Mouse (Mus musculus): ENCODE data around the gene Hps1. TPM values are rescaled to one million over a fixed set of nuclear protein-coding genes. Genes with fewer than 3 reads are reported as not detected.

Hps1 gene
- polyA plus RNA-seq, 1 experiment: 13.8 TPM

- H3K4me3 ChIP-seq (replicated peaks; ENCODE audit: insufficient read depth, low read depth, low read length): no peak overlapping the region
- TF ChIP-seq POLR2A (IDR thresholded peaks at IDR 0.05; ENCODE audit: borderline replicate concordance, insufficient read depth, low read length) (no peak), CTCF (IDR thresholded peaks at IDR 0.05; ENCODE audit: borderline replicate concordance, insufficient read depth, low read depth, low read length) (peak; percentile 18; the same call in 1 of the 2 replicates)
- DNase-seq: no peak
- no peaks in the 10 kb centered on the region for H3K4me1 ChIP-seq (ENCODE audit: control insufficient read depth, insufficient read depth, low read length)
- WGBS: 100% methylated on average over 1 of the region's 1 CpGs
- no peak overlapping the region for H3K27ac ChIP-seq (ENCODE audit: insufficient read depth, low read length)
- no peaks in the 10 kb centered on the region for H3K27me3 ChIP-seq (ENCODE audit: control insufficient read depth, insufficient read depth, low read length)
These were observed 3.0 kb downstream of the Hps1 start for GRCm38 (mm10) chr19:42776813-42777212.

GRCm38 (mm10) chr19:42770141-42770872 lies 9.5 kb downstream of the Hps1 start:
- DNase-seq: no peak
- Histone ChIP-seq H3K4me3 (replicated peaks; ENCODE audit: insufficient read depth, low read depth, low read length) (no peak overlapping the region), H3K4me1 (ENCODE audit: control insufficient read depth, insufficient read depth, low read length) (no peaks in the 10 kb centered on the region), H3K27me3 (ENCODE audit: control insufficient read depth, insufficient read depth, low read length) (no peaks in the 10 kb centered on the region), H3K27ac (ENCODE audit: insufficient read depth, low read length) (no peak overlapping the region)
- TF ChIP-seq CTCF (IDR thresholded peaks at IDR 0.05; ENCODE audit: borderline replicate concordance, insufficient read depth, low read depth, low read length): no peak
- no peak for TF ChIP-seq POLR2A (IDR thresholded peaks at IDR 0.05; ENCODE audit: borderline replicate concordance, insufficient read depth, low read length)
- 73% methylated on average over 23 of the region's 23 CpGs for WGBS

- TF ChIP-seq POLR2A (IDR thresholded peaks at IDR 0.05; ENCODE audit: borderline replicate concordance, insufficient read depth, low read length) (no peak), CTCF (IDR thresholded peaks at IDR 0.05; ENCODE audit: borderline replicate concordance, insufficient read depth, low read depth, low read length) (no peak)
- H3K27me3 ChIP-seq (ENCODE audit: control insufficient read depth, insufficient read depth, low read length): no peaks in the 10 kb centered on the region
- no peak overlapping the region for H3K4me3 ChIP-seq (replicated peaks; ENCODE audit: insufficient read depth, low read depth, low read length)
- DNase-seq: no peak
- no peak overlapping the region for H3K27ac ChIP-seq (ENCODE audit: insufficient read depth, low read length)
- H3K4me1 ChIP-seq (ENCODE audit: control insufficient read depth, insufficient read depth, low read length): no peaks in the 10 kb centered on the region
- WGBS: 91% methylated on average over 10 of the region's 10 CpGs
These were observed 10.1 kb downstream of the Hps1 start for GRCm38 (mm10) chr19:42769648-42770047.

GRCm38 (mm10) chr19:42767361-42767760 lies 12.4 kb downstream of the Hps1 start:
- Histone ChIP-seq H3K27ac (ENCODE audit: insufficient read depth, low read length) (no peak overlapping the region), H3K4me1 (ENCODE audit: control insufficient read depth, insufficient read depth, low read length) (no peaks in the 10 kb centered on the region), H3K27me3 (ENCODE audit: control insufficient read depth, insufficient read depth, low read length) (no peaks in the 10 kb centered on the region), H3K4me3 (replicated peaks; ENCODE audit: insufficient read depth, low read depth, low read length) (no peak overlapping the region)
- DNase-seq: no peak
- 66% methylated on average over 8 of the region's 8 CpGs for WGBS
- no peak for TF ChIP-seq CTCF (IDR thresholded peaks at IDR 0.05; ENCODE audit: borderline replicate concordance, insufficient read depth, low read depth, low read length)
- no peak for TF ChIP-seq POLR2A (IDR thresholded peaks at IDR 0.05; ENCODE audit: borderline replicate concordance, insufficient read depth, low read length)

- no peaks in the 10 kb centered on the region for H3K27me3 ChIP-seq (ENCODE audit: control insufficient read depth, insufficient read depth, low read length)
- no peak for DNase-seq
- no peaks in the 10 kb centered on the region for H3K4me1 ChIP-seq (ENCODE audit: control insufficient read depth, insufficient read depth, low read length)
- no peak overlapping the region for H3K27ac ChIP-seq (ENCODE audit: insufficient read depth, low read length)
- WGBS: 93% methylated on average over 10 of the region's 10 CpGs
- no peak overlapping the region for H3K4me3 ChIP-seq (replicated peaks; ENCODE audit: insufficient read depth, low read depth, low read length)
- TF ChIP-seq CTCF (IDR thresholded peaks at IDR 0.05; ENCODE audit: borderline replicate concordance, insufficient read depth, low read depth, low read length) (no peak), POLR2A (IDR thresholded peaks at IDR 0.05; ENCODE audit: borderline replicate concordance, insufficient read depth, low read length) (no peak)
These were observed 15.4 kb downstream of the Hps1 start for GRCm38 (mm10) chr19:42764398-42764797.

- no peak overlapping the region for H3K27ac ChIP-seq (ENCODE audit: insufficient read depth, low read length)
- TF ChIP-seq CTCF (IDR thresholded peaks at IDR 0.05; ENCODE audit: borderline replicate concordance, insufficient read depth, low read depth, low read length): no peak
- TF ChIP-seq POLR2A (IDR thresholded peaks at IDR 0.05; ENCODE audit: borderline replicate concordance, insufficient read depth, low read length): no peak
- peaks cover 5% of the 10 kb centered on the region for H3K4me1 ChIP-seq (ENCODE audit: control insufficient read depth, insufficient read depth, low read length)
- DNase-seq: no peak
- no peaks in the 10 kb centered on the region for H3K27me3 ChIP-seq (ENCODE audit: control insufficient read depth, insufficient read depth, low read length)
- 89% methylated on average over 6 of the region's 6 CpGs for WGBS
- no peak overlapping the region for H3K4me3 ChIP-seq (replicated peaks; ENCODE audit: insufficient read depth, low read depth, low read length)
These were observed 23.1 kb downstream of the Hps1 start for GRCm38 (mm10) chr19:42756671-42757070.

GRCm38 (mm10) chr19:42755148-42755870 lies 24.5 kb downstream of the Hps1 start:
- Histone ChIP-seq H3K27me3 (ENCODE audit: control insufficient read depth, insufficient read depth, low read length) (no peaks in the 10 kb centered on the region), H3K27ac (ENCODE audit: insufficient read depth, low read length) (no peak overlapping the region), H3K4me3 (replicated peaks; ENCODE audit: insufficient read depth, low read depth, low read length) (no peak overlapping the region), H3K4me1 (ENCODE audit: control insufficient read depth, insufficient read depth, low read length) (peaks cover 5% of the 10 kb centered on the region)
- DNase-seq: no peak
- no peak for TF ChIP-seq CTCF (IDR thresholded peaks at IDR 0.05; ENCODE audit: borderline replicate concordance, insufficient read depth, low read depth, low read length)
- no peak for TF ChIP-seq POLR2A (IDR thresholded peaks at IDR 0.05; ENCODE audit: borderline replicate concordance, insufficient read depth, low read length)
- WGBS: 33% methylated on average over 15 of the region's 15 CpGs
